Mouse (Mus musculus) liver, embryonic 11.5 days (tissue): ENCODE results near the gene Adrm1. TPM values are rescaled to one million over a fixed set of nuclear protein-coding genes. Genes with fewer than 3 reads are reported as not detected.

Experiments used
- ATAC-seq: fragments of 200-750 bp; cut with Nextera tagmentation; replicated peaks from 2 replicates; pipeline ENCODE4 v1.8.0; 2017; ENCODE audit warnings: moderate number of reproducible peaks, mild to moderate bottlenecking, moderate TSS enrichment, moderate library complexity; ENCODE audit not compliant: low FRiP score
- DNase-seq: peaks from one replicate; pipeline ENCODE4 v3.0.0-alpha.2; 2017; ENCODE audit warnings: low spot score
- H3K27ac ChIP-seq: fragments of 300-500 bp; sonication (generic); 2 replicates; pipeline ENCODE4 v1.5.1; 2014; ENCODE audit warnings: mild to moderate bottlenecking, low read depth, low read length, control low read depth
- H3K27me3 ChIP-seq: fragments of 300-500 bp; sonication (generic); replicated peaks from 2 replicates; pipeline ENCODE4 v1.6.1; 2014; ENCODE audit warnings: low read length, mixed read lengths; ENCODE audit not compliant: control insufficient read depth, insufficient read depth
- H3K36me3 ChIP-seq: fragments of 300-500 bp; sonication (generic); 2 replicates; pipeline ENCODE4 v1.6.1; 2014; ENCODE audit warnings: mild to moderate bottlenecking, low read length, moderate library complexity, mixed read lengths; ENCODE audit not compliant: control insufficient read depth, insufficient read depth
- H3K4me1 ChIP-seq: fragments of 300-500 bp; sonication (generic); replicated peaks from 2 replicates; pipeline ENCODE4 v1.6.1; 2014; ENCODE audit warnings: low read length, mixed read lengths; ENCODE audit not compliant: control insufficient read depth, insufficient read depth
- H3K4me2 ChIP-seq: fragments of 300-500 bp; sonication (generic); 2 replicates; pipeline ENCODE4 v1.6.1; 2014; ENCODE audit warnings: mild to moderate bottlenecking, control low read depth, moderate library complexity
- H3K4me3 ChIP-seq: fragments of 300-500 bp; sonication (generic); 2 replicates; pipeline ENCODE4 v1.5.1; 2014; ENCODE audit warnings: low read depth, low read length, control low read depth
- H3K9ac ChIP-seq: fragments of 300-500 bp; sonication (generic); 2 replicates; pipeline ENCODE4 v1.6.1; 2014; ENCODE audit warnings: low read depth, low read length, control low read depth
- H3K9me3 ChIP-seq: fragments of 300-500 bp; sonication (generic); 2 replicates; pipeline ENCODE4 v1.6.1; 2016; ENCODE audit warnings: low read length, inconsistent platforms, mixed read lengths; ENCODE audit not compliant: control insufficient read depth
- WGBS: fragments of 180-500 bp; shearing (Covaris S2); extraction: QIAGEN DNeasy Blood & Tissue Kit; methylation state at CpG from one replicate; pipeline ENCODE4 v1.1.7; 2014; 5-methylcytosine and 5-hydroxymethylcytosine counted together
- polyA plus RNA-seq: library from polyadenylated mRNA; unstranded; fragments of >200 nt; fragmentation: Nextera tagmentation; extraction: Ambion mirVana; gene quantifications from 2 replicates; pipeline ENCODE4 v1.2.1, GENCODE M21; 2014

Gene Adrm1
- polyA plus RNA-seq, 1 experiment from 2014 or later: 217 TPM

GRCm38 (mm10) chr2:180205083-180205955 lies 34.0 kb downstream of the Adrm1 start:
- no peaks in the 10 kb centered on the region for H3K4me1 ChIP-seq
- ATAC-seq (no peak), DNase-seq (no peak)
- no peaks in the 10 kb centered on the region for H3K9me3 ChIP-seq
- 84% methylated on average over 12 of the region's 12 CpGs for WGBS
- no peak overlapping the region for H3K4me3 ChIP-seq
- no peaks in the 10 kb centered on the region for H3K27me3 ChIP-seq
- no peak overlapping the region for H3K9ac ChIP-seq
- H3K27ac ChIP-seq: no peak overlapping the region
- H3K4me2 ChIP-seq: no peak overlapping the region
- no peaks in the 10 kb centered on the region for H3K36me3 ChIP-seq

- H3K9ac ChIP-seq: no peak overlapping the region
- no peaks in the 10 kb centered on the region for H3K9me3 ChIP-seq
- H3K36me3 ChIP-seq: no peaks in the 10 kb centered on the region
- 89% methylated on average over 2 of the region's 2 CpGs for WGBS
- DNase-seq (no peak), ATAC-seq (no peak)
- no peak overlapping the region for H3K27ac ChIP-seq
- no peaks in the 10 kb centered on the region for H3K4me1 ChIP-seq
- no peak overlapping the region for H3K4me3 ChIP-seq
- no peak overlapping the region for H3K4me2 ChIP-seq
- H3K27me3 ChIP-seq: no peaks in the 10 kb centered on the region
These were observed 34.6 kb downstream of the Adrm1 start for GRCm38 (mm10) chr2:180205956-180206280.

GRCm38 (mm10) chr2:180207840-180208239 lies 36.6 kb downstream of the Adrm1 start:
- no peaks in the 10 kb centered on the region for H3K4me1 ChIP-seq
- DNase-seq: no peak
- 69% methylated on average over 7 of the region's 7 CpGs for WGBS
- H3K9me3 ChIP-seq: no peaks in the 10 kb centered on the region; the same call in 1 of the 2 replicates
- 0 out of 2 replicates have a peak, but pooled peaks have one; percentile 27 for ATAC-seq
- no peak overlapping the region for H3K9ac ChIP-seq
- H3K27me3 ChIP-seq: no peaks in the 10 kb centered on the region
- no peaks in the 10 kb centered on the region for H3K36me3 ChIP-seq
- H3K4me2 ChIP-seq: no peak overlapping the region
- H3K4me3 ChIP-seq: no peak overlapping the region
- no peak overlapping the region for H3K27ac ChIP-seq

- H3K27me3 ChIP-seq: no peaks in the 10 kb centered on the region
- H3K9ac ChIP-seq: no peak overlapping the region
- WGBS: 70% methylated on average over 1 of the region's 1 CpGs
- 0 out of 2 replicates have a peak, but pooled peaks cover 2% of the 10 kb centered on the region for H3K36me3 ChIP-seq
- no peaks in the 10 kb centered on the region; the same call in 1 of the 2 replicates for H3K9me3 ChIP-seq
- H3K4me1 ChIP-seq: no peaks in the 10 kb centered on the region
- no peak overlapping the region for H3K4me2 ChIP-seq
- H3K27ac ChIP-seq: no peak overlapping the region
- no peak for DNase-seq
- ATAC-seq: no peak
- H3K4me3 ChIP-seq: no peak overlapping the region
These were observed 37.7 kb downstream of the Adrm1 start for GRCm38 (mm10) chr2:180208976-180209375.

- Histone ChIP-seq H3K36me3 (0 out of 2 replicates have a peak, but pooled peaks cover 2% of the 10 kb centered on the region), H3K9me3 (no peaks in the 10 kb centered on the region; the same call in 1 of the 2 replicates), H3K4me3 (no peak overlapping the region), H3K4me2 (no peak overlapping the region), H3K9ac (no peak overlapping the region), H3K4me1 (peaks cover 12% of the 10 kb centered on the region), H3K27me3 (no peaks in the 10 kb centered on the region), H3K27ac (no peak overlapping the region)
- WGBS: 87% methylated on average over 3 of the region's 3 CpGs
- no peak for ATAC-seq
- DNase-seq: no peak
These were observed 41.0 kb downstream of the Adrm1 start for GRCm38 (mm10) chr2:180212255-180212654.

GRCm38 (mm10) chr2:180214352-180214978 lies 43.2 kb downstream of the Adrm1 start:
- Histone ChIP-seq H3K36me3 (0 out of 2 replicates have a peak, but pooled peaks cover 2% of the 10 kb centered on the region), H3K4me1 (peaks cover 18% of the 10 kb centered on the region), H3K27me3 (no peaks in the 10 kb centered on the region), H3K27ac (no peak overlapping the region), H3K4me3 (no peak overlapping the region), H3K4me2 (no peak overlapping the region), H3K9me3 (no peaks in the 10 kb centered on the region; the same call in 1 of the 2 replicates), H3K9ac (no peak overlapping the region)
- 77% methylated on average over 4 of the region's 4 CpGs for WGBS
- ATAC-seq (no peak), DNase-seq (no peak)

GRCm38 (mm10) chr2:180215011-180215461 lies 43.8 kb downstream of the Adrm1 start:
- H3K9me3 ChIP-seq: no peaks in the 10 kb centered on the region; the same call in 1 of the 2 replicates
- H3K27me3 ChIP-seq: 0 out of 2 replicates have a peak, but pooled peaks cover 4% of the 10 kb centered on the region
- ATAC-seq (no peak), DNase-seq (no peak)
- H3K27ac ChIP-seq: no peak overlapping the region
- no peak overlapping the region for H3K4me2 ChIP-seq
- H3K4me3 ChIP-seq: no peak overlapping the region
- H3K9ac ChIP-seq: no peak overlapping the region
- peaks cover 18% of the 10 kb centered on the region for H3K4me1 ChIP-seq
- WGBS: 67% methylated on average over 8 of the region's 8 CpGs
- H3K36me3 ChIP-seq: 0 out of 2 replicates have a peak, but pooled peaks cover 2% of the 10 kb centered on the region

GRCm38 (mm10) chr2:180215951-180216350 lies 44.7 kb downstream of the Adrm1 start:
- 0 out of 2 replicates have a peak, but pooled peaks cover 2% of the 10 kb centered on the region for H3K36me3 ChIP-seq
- ATAC-seq (peak; percentile 24; the same call in 1 of the 2 replicates), DNase-seq (no peak)
- no peak overlapping the region for H3K27ac ChIP-seq
- WGBS: 71% methylated on average over 6 of the region's 6 CpGs
- H3K27me3 ChIP-seq: 0 out of 2 replicates have a peak, but pooled peaks cover 4% of the 10 kb centered on the region
- no peaks in the 10 kb centered on the region; the same call in 1 of the 2 replicates for H3K9me3 ChIP-seq
- H3K4me3 ChIP-seq: no peak overlapping the region
- no peak overlapping the region for H3K9ac ChIP-seq
- peaks cover 18% of the 10 kb centered on the region for H3K4me1 ChIP-seq
- no peak overlapping the region for H3K4me2 ChIP-seq
